Mouse (Mus musculus) embryonic fibroblast, embryonic 13.5 days (primary cell): ENCODE data around the gene Ugt1a9.

Experiments
- CTCF ChIP-seq: IDR thresholded peaks from 2 replicates; pipeline ENCODE4 v1.5.1; 2011; ENCODE audit warnings: mild to moderate bottlenecking, control low read depth, low read length, moderate library complexity, borderline replicate concordance; ENCODE audit not compliant: insufficient read depth
- POLR2A ChIP-seq: IDR thresholded peaks from 2 replicates; pipeline ENCODE4 v1.6.1; 2011; ENCODE audit warnings: low read depth, mild to moderate bottlenecking, control low read depth, low read length, moderate library complexity

DNA sequence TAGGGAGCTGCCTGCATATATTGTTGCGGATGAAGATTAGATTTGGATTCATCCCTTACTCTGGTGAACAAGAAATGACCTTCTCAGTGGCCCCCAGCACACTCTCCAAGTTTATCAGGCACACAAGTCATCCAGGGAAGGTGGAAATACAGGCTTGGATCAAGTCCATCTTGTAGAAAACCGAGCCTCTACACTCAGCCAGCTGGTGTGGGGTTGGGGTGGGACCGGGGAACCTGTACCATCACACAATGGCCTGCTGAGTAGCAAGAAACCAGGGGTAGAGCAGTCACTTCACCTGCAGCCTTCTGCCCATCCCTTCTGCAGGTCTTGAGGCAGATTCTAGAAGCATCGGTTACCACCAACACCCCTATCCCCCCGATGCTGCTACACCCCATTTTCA, 164.0 kb downstream of the Ugt1a9 start:
- TF ChIP-seq CTCF (no peak), POLR2A (no peak)
